Mouse (Mus musculus) megakaryocyte-erythroid progenitor cell, adult 5-6 weeks (primary cell): Measurements from ENCODE around the gene Dlgap1. TPM values are rescaled to one million over a fixed set of nuclear protein-coding genes. Genes with fewer than 3 reads are reported as not detected.

Experiments
- ATAC-seq: replicated peaks from 2 replicates; pipeline ENCODE4 v1.8.0; 2016; ENCODE audit warnings: mild to moderate bottlenecking, inconsistent platforms; ENCODE audit not compliant: severe bottlenecking, poor library complexity, low FRiP score, low TSS enrichment
- total RNA-seq, 2 experiments: library from RNA; stranded (forward) in 1 of 2; stranded (reverse) in 1 of 2; fragments of 200-1000, 215-1000 nt in 1 of 2; fragments of >200 nt in 1 of 2; fragmentation: Nextera tagmentation in 1 of 2; gene quantifications; 2 replicates each; pipeline ENCODE4 v1.2.3; 2014 to 2017

Gene Dlgap1
- total RNA-seq, 2 experiments from 2014 or later: not detected

GRCm38 (mm10) chr17:70845543-70845942 lies 876.7 kb downstream of the Dlgap1 start:
- ATAC-seq: no peak

GRCm38 (mm10) chr17:70846111-70846644 lies 877.3 kb downstream of the Dlgap1 start:
- no peak for ATAC-seq

- ATAC-seq: peak; percentile 25; the same call in 1 of the 2 replicates
Measured at GRCm38 (mm10) chr17:70847086-70847485, 878.2 kb downstream of the Dlgap1 start.

- ATAC-seq: no peak
Measured at GRCm38 (mm10) chr17:70847751-70848510, 879.1 kb downstream of the Dlgap1 start.

- ATAC-seq: 0 out of 2 replicates have a peak, but pooled peaks have one; percentile 13
Measured at GRCm38 (mm10) chr17:70848511-70849398, 879.9 kb downstream of the Dlgap1 start.

GRCm38 (mm10) chr17:70849399-70850232 lies 880.7 kb downstream of the Dlgap1 start:
- ATAC-seq: 0 out of 2 replicates have a peak, but pooled peaks have one; percentile 17

GRCm38 (mm10) chr17:70850233-70850995 lies 881.5 kb downstream of the Dlgap1 start:
- peak; percentile 17 for ATAC-seq

- ATAC-seq: peak; percentile 18
Measured at GRCm38 (mm10) chr17:70850996-70851991, 882.4 kb downstream of the Dlgap1 start.

GRCm38 (mm10) chr17:70852011-70852685 lies 883.3 kb downstream of the Dlgap1 start:
- 0 out of 2 replicates have a peak, but pooled peaks have one; percentile 1 for ATAC-seq

GRCm38 (mm10) chr17:70852686-70853386 lies 884.0 kb downstream of the Dlgap1 start:
- ATAC-seq: peak; percentile 36

GRCm38 (mm10) chr17:70853436-70853905 lies 884.6 kb downstream of the Dlgap1 start, which contains the start of gene Tgif1:
Gene Tgif1, minus strand, starts transcription at chr17:70853546.
- no peak for ATAC-seq

GRCm38 (mm10) chr17:70854021-70854420 lies 885.1 kb downstream of the Dlgap1 start:
- no peak for ATAC-seq

GRCm38 (mm10) chr17:70856871-70857415 lies 888.1 kb downstream of the Dlgap1 start:
- ATAC-seq: no peak

GRCm38 (mm10) chr17:70858814-70859213 lies 889.9 kb downstream of the Dlgap1 start:
- ATAC-seq: no peak

GRCm38 (mm10) chr17:70864117-70864516 lies 895.2 kb downstream of the Dlgap1 start:
- no peak for ATAC-seq

GRCm38 (mm10) chr17:70864645-70865044 lies 895.8 kb downstream of the Dlgap1 start:
- ATAC-seq: no peak
